Mouse (Mus musculus) stomach, postnatal 0 days (tissue): ENCODE measurements around the gene 2900011O08Rik. TPM values are rescaled to one million over a fixed set of nuclear protein-coding genes. Genes with fewer than 3 reads are reported as not detected.

Experiments
- ATAC-seq: fragments of 200-750 bp; cut with Nextera tagmentation; 2 replicates; pipeline ENCODE4 v1.8.0; 2017; ENCODE audit not compliant: low FRiP score, low TSS enrichment
- DNase-seq: peaks from one replicate; pipeline ENCODE4 v3.0.0-alpha.2; 2016; ENCODE audit warnings: low spot score
- H3K27ac ChIP-seq: fragments of 300-500 bp; sonication (generic); replicated peaks from 2 replicates; pipeline ENCODE4 v1.5.1; 2014; ENCODE audit warnings: mild to moderate bottlenecking, control low read depth
- H3K27me3 ChIP-seq: fragments of 300-500 bp; sonication (generic); 2 replicates; pipeline ENCODE4 v1.6.1; 2014; ENCODE audit warnings: low read length; ENCODE audit not compliant: control insufficient read depth, insufficient read depth
- H3K36me3 ChIP-seq: fragments of 300-500 bp; sonication (generic); 2 replicates; pipeline ENCODE4 v1.6.1; 2014; ENCODE audit warnings: low read length, mixed read lengths; ENCODE audit not compliant: control insufficient read depth, insufficient read depth
- H3K4me1 ChIP-seq: fragments of 300-500 bp; sonication (generic); replicated peaks from 2 replicates; pipeline ENCODE4 v1.6.1; 2014; ENCODE audit warnings: antibody characterized with exemption; ENCODE audit not compliant: control insufficient read depth, insufficient read depth
- H3K4me2 ChIP-seq: fragments of 300-500 bp; sonication (generic); replicated peaks from 2 replicates; pipeline ENCODE4 v1.6.1; 2014; ENCODE audit warnings: low read depth, mild to moderate bottlenecking, control low read depth, moderate library complexity
- H3K4me3 ChIP-seq: fragments of 300-500 bp; sonication (generic); 2 replicates; pipeline ENCODE4 v1.5.1; 2014; ENCODE audit warnings: low read depth, low read length, control low read depth
- H3K9ac ChIP-seq: fragments of 300-500 bp; sonication (generic); 2 replicates; pipeline ENCODE4 v1.6.1; 2014; ENCODE audit warnings: mild to moderate bottlenecking, low read length, control low read depth, mixed read lengths
- H3K9me3 ChIP-seq: fragments of 300-500 bp; sonication (generic); 2 replicates; pipeline ENCODE4 v1.6.1; 2016; ENCODE audit warnings: low read length; ENCODE audit not compliant: control insufficient read depth
- CTCF ChIP-seq: IDR thresholded peaks from 2 replicates; pipeline ENCODE4 v1.5.1; 2016; ENCODE audit warnings: antibody characterized with exemption, low read depth, mild to moderate bottlenecking, moderate library complexity
- EP300 ChIP-seq: optimal IDR thresholded peaks from 2 replicates; pipeline ENCODE3; 2016; ENCODE audit warnings: antibody characterized with exemption
- WGBS: fragments of 180-500 bp; shearing (Covaris S2); extraction: QIAGEN DNeasy Blood & Tissue Kit; methylation state at CpG from one replicate; pipeline ENCODE4 v1.1.7; 2014; 5-methylcytosine and 5-hydroxymethylcytosine counted together
- polyA plus RNA-seq: library from polyadenylated mRNA; unstranded; fragments of >200 nt; fragmentation: Nextera tagmentation; extraction: Ambion mirVana; gene quantifications from 2 replicates; pipeline ENCODE4 v1.2.1, GENCODE M21; 2015

The 2900011O08Rik gene
- polyA plus RNA-seq, 1 experiment from 2014 or later: 0.70 TPM

DNA sequence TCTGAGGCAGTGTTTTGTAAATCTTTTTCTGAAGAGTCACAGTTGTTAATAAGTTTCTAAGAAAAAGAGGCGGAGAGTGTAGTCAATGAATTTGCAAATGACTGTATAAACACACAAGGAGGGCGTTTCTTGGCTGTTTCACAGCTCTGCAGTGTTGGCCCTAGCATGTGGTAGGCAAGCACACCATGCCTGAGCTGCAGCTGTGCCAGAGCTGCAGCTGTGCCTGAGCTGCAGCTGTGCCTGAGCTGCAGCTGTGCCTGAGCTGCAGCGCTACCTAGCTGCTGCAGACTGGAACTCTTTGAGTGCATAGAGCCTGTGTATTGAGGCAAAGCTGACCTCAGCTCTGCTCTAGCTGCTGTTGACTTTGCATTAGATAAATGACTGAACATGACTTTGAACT lies 17.8 kb downstream of the 2900011O08Rik start:
- WGBS: 19% methylated on average over 3 of the region's 3 CpGs
- peak; percentile 94 for ATAC-seq
- no peaks in the 10 kb centered on the region for H3K27me3 ChIP-seq
- DNase-seq: peak; percentile 59
- TF ChIP-seq EP300: no peak
- peak; percentile 76 for TF ChIP-seq CTCF
- no peaks in the 10 kb centered on the region for H3K9me3 ChIP-seq
- H3K4me2 ChIP-seq: no peak overlapping the region
- H3K9ac ChIP-seq: no peak overlapping the region
- H3K27ac ChIP-seq: no peak overlapping the region
- no peaks in the 10 kb centered on the region for H3K4me1 ChIP-seq
- H3K36me3 ChIP-seq: no peaks in the 10 kb centered on the region
- H3K4me3 ChIP-seq: no peak overlapping the region

- 72% methylated on average over 2 of the region's 2 CpGs for WGBS
- no peak for ATAC-seq
Observed at GRCm38 (mm10) chr16:14004726-14005125, 18.3 kb downstream of the 2900011O08Rik start.

GRCm38 (mm10) chr16:14005266-14005665 lies 18.9 kb downstream of the 2900011O08Rik start:
- Histone ChIP-seq H3K27me3 (no peaks in the 10 kb centered on the region), H3K9ac (no peak overlapping the region), H3K27ac (no peak overlapping the region), H3K4me1 (no peaks in the 10 kb centered on the region), H3K9me3 (no peaks in the 10 kb centered on the region), H3K4me2 (no peak overlapping the region), H3K36me3 (no peaks in the 10 kb centered on the region), H3K4me3 (no peak overlapping the region)
- ATAC-seq (no peak), DNase-seq (no peak)
- 80% methylated on average over 4 of the region's 4 CpGs for WGBS
- TF ChIP-seq CTCF: no peak
- TF ChIP-seq EP300: no peak

More at GRCm38 (mm10) chr16:14004726-14005125, 18.3 kb downstream of the 2900011O08Rik start:
- H3K9me3 ChIP-seq: no peaks in the 10 kb centered on the region
- H3K36me3 ChIP-seq: no peaks in the 10 kb centered on the region
- H3K4me2 ChIP-seq: no peak overlapping the region
- no peak overlapping the region for H3K9ac ChIP-seq
- TF ChIP-seq EP300: no peak
- TF ChIP-seq CTCF: no peak
- DNase-seq: no peak
- H3K27ac ChIP-seq: no peak overlapping the region
- no peak overlapping the region for H3K4me3 ChIP-seq
- H3K27me3 ChIP-seq: no peaks in the 10 kb centered on the region
- no peaks in the 10 kb centered on the region for H3K4me1 ChIP-seq

DNA sequence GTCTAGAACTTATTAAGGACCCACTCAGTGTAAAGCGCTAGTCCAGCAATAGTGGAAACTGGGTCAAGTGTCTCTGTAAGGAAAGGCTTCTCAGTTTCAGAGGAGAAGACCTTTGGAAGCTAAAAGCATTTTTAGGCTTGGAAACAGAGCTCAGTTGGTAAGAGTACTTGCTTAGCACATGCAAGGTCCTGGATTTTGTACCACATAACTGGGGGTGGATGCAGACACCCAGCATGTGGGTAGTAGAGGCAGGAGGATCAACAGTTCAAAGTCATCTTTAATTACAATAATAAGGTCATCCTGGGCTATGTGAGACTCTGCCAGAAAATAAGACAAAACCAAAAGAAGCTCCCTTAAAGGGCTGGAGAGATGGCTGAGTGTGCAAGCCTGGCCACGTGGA lies 21.7 kb downstream of the 2900011O08Rik start:
- Histone ChIP-seq H3K4me2 (no peak overlapping the region), H3K9me3 (no peaks in the 10 kb centered on the region), H3K9ac (no peak overlapping the region), H3K4me1 (no peaks in the 10 kb centered on the region), H3K27ac (no peak overlapping the region), H3K27me3 (no peaks in the 10 kb centered on the region), H3K36me3 (no peaks in the 10 kb centered on the region), H3K4me3 (no peak overlapping the region)
- DNase-seq (no peak), ATAC-seq (no peak)
- TF ChIP-seq CTCF (no peak), EP300 (no peak)
- 70% methylated on average over 2 of the region's 2 CpGs for WGBS

- Histone ChIP-seq H3K36me3 (no peaks in the 10 kb centered on the region), H3K4me1 (no peaks in the 10 kb centered on the region), H3K27ac (no peak overlapping the region), H3K4me2 (no peak overlapping the region), H3K9me3 (no peaks in the 10 kb centered on the region), H3K9ac (no peak overlapping the region), H3K4me3 (no peak overlapping the region), H3K27me3 (no peaks in the 10 kb centered on the region)
- DNase-seq (no peak), ATAC-seq (no peak)
- no peak for TF ChIP-seq EP300
- TF ChIP-seq CTCF: no peak
Observed at GRCm38 (mm10) chr16:14008708-14009107, 22.3 kb downstream of the 2900011O08Rik start.

GRCm38 (mm10) chr16:14009966-14010365 lies 23.6 kb downstream of the 2900011O08Rik start:
- Histone ChIP-seq H3K9ac (no peak overlapping the region), H3K36me3 (no peaks in the 10 kb centered on the region), H3K4me3 (no peak overlapping the region), H3K9me3 (no peaks in the 10 kb centered on the region), H3K27ac (no peak overlapping the region), H3K4me1 (no peaks in the 10 kb centered on the region), H3K27me3 (no peaks in the 10 kb centered on the region), H3K4me2 (no peak overlapping the region)
- TF ChIP-seq EP300 (no peak), CTCF (no peak)
- no peak for ATAC-seq
- DNase-seq: no peak
- 95% methylated on average over 4 of the region's 4 CpGs for WGBS
